Mouse (Mus musculus) MEL (cell line): ENCODE measurements at regions not wholly inside any gene's neighbourhood (a gene's known extent, or its start where the extent isn't known, plus 50 kb on each side); places are given as distances from the start of the nearest gene placed in this dataset.

Source experiments
- CHD1 ChIP-seq: IDR thresholded peaks from 2 replicates; pipeline ENCODE4 v1.6.1; 2012; ENCODE audit warnings: low read depth, mild to moderate bottlenecking, inconsistent platforms, low read length, improper control_type of control experiment
- CTCF ChIP-seq, 3 experiments: IDR thresholded peaks in 2 of 3; conservative IDR thresholded peaks in 1 of 3; 2 replicates each; pipeline ENCODE4 v1.5.1; 2011 to 2012; ENCODE audit warnings: low read length in 3 of 3, low read depth in 2 of 3, mild to moderate bottlenecking in 2 of 3, improper control_type of control experiment in 1 of 3, inconsistent platforms in 1 of 3, mixed read lengths in 1 of 3, moderate library complexity in 1 of 3; ENCODE audit not compliant: control insufficient read depth in 1 of 3, insufficient read depth in 1 of 3, poor library complexity in 1 of 3, severe bottlenecking in 1 of 3
- E2F4 ChIP-seq: IDR thresholded peaks from 2 replicates; pipeline ENCODE4 v1.6.1; 2011; ENCODE audit warnings: low read depth, low read length, improper control_type of control experiment, borderline replicate concordance
- EP300 ChIP-seq, 2 experiments: IDR thresholded peaks; 2 replicates each; pipeline ENCODE4 v1.6.1; 2011; ENCODE audit warnings: improper control_type of control experiment in 2 of 2, low read length in 2 of 2, low read depth in 1 of 2, mild to moderate bottlenecking in 1 of 2
- GABPA ChIP-seq: IDR thresholded peaks from 2 replicates; pipeline ENCODE4 v1.6.1; 2012; ENCODE audit warnings: low read depth, mild to moderate bottlenecking, inconsistent platforms, low read length, improper control_type of control experiment, moderate library complexity
- GATA1 ChIP-seq: IDR thresholded peaks from 2 replicates; pipeline ENCODE4 v1.6.1; 2011; ENCODE audit warnings: low read depth, low read length, improper control_type of control experiment
- HCFC1 ChIP-seq: IDR thresholded peaks from 2 replicates; pipeline ENCODE4 v1.6.1; 2012; ENCODE audit warnings: low read depth, mild to moderate bottlenecking, inconsistent platforms, low read length, improper control_type of control experiment, moderate library complexity
- JUND ChIP-seq: IDR thresholded peaks from 2 replicates; pipeline ENCODE4 v1.6.1; 2011; ENCODE audit warnings: low read depth, mild to moderate bottlenecking, improper control_type of control experiment, low read length
- MYC ChIP-seq: IDR thresholded peaks from 2 replicates; pipeline ENCODE4 v1.6.1; 2011; ENCODE audit warnings: low read depth, mild to moderate bottlenecking, low read length, improper control_type of control experiment, moderate library complexity
- NELFE ChIP-seq: IDR thresholded peaks from 2 replicates; pipeline ENCODE4 v1.6.1; 2011; ENCODE audit warnings: low read depth, low read length, improper control_type of control experiment
- POLR2A ChIP-seq, 2 experiments: IDR thresholded peaks; 2 replicates each; pipeline ENCODE4 v1.6.1; 2011 to 2012; ENCODE audit warnings: low read length in 2 of 2, mild to moderate bottlenecking in 2 of 2, control low read depth in 1 of 2, improper control_type of control experiment in 1 of 2, low read depth in 1 of 2, moderate library complexity in 1 of 2; ENCODE audit not compliant: control insufficient read depth in 1 of 2, insufficient read depth in 1 of 2, poor library complexity in 1 of 2
- USF1 ChIP-seq: IDR thresholded peaks from 2 replicates; pipeline ENCODE4 v1.6.1; 2014; ENCODE audit warnings: low read depth, mild to moderate bottlenecking, inconsistent platforms, low read length, improper control_type of control experiment, moderate library complexity
- ZKSCAN1 ChIP-seq: IDR thresholded peaks from 2 replicates; pipeline ENCODE4 v1.6.1; 2012; ENCODE audit warnings: low read depth, mild to moderate bottlenecking, inconsistent platforms, low read length, improper control_type of control experiment, moderate library complexity

DNA sequence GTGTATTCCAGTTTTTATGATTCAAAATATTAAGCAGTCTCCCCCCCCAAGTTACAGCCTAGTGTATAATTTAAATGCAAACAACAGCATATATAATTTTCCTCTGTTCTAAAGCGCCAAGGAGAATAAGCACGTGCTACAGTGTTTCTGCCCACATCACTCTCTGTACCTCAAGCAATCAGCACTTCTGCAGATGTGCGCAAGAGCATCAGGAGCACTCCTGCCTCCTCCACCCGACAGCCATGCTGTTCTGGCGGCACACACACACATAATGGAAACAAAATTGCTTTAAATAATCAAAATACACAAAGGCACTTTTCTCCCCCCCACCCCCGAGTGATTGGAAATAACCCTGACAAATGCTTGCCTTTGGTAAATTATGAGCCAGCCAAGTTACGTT is 78.5 kb upstream of the Adgrl2 start:
- TF ChIP-seq NELFE = no peak
- TF ChIP-seq CTCF (IDR thresholded peaks at IDR 0.05 in 2 of 3, conservative IDR thresholded peaks at IDR 0.05 in 1 of 3; ENCODE audit: control insufficient read depth in 1 of 3, insufficient read depth in 1 of 3, low read depth in 2 of 3, low read length in 3 of 3, poor library complexity in 1 of 3, severe bottlenecking in 1 of 3) = no peak
- no peak for TF ChIP-seq POLR2A (IDR thresholded peaks at IDR 0.05; ENCODE audit: control insufficient read depth in 1 of 2, insufficient read depth in 1 of 2, low read depth in 1 of 2, low read length in 2 of 2, poor library complexity in 1 of 2)
- no peak for TF ChIP-seq ZKSCAN1
- TF ChIP-seq EP300 (IDR thresholded peaks at IDR 0.05; ENCODE audit: low read depth in 1 of 2, low read length in 2 of 2) = no peak
- TF ChIP-seq HCFC1 = no peak
- TF ChIP-seq MYC = no peak
- no peak for TF ChIP-seq GATA1
- no peak for TF ChIP-seq CHD1
- TF ChIP-seq E2F4 = no peak
- no peak for TF ChIP-seq GABPA
- TF ChIP-seq JUND = no peak
- no peak for TF ChIP-seq USF1
